Mouse (Mus musculus) cerebellum, adult 11-12 months (tissue): ENCODE data around the gene Man1b1.

Experiments used
- DNase-seq: peaks from one replicate; pipeline ENCODE4 v3.0.0; 2022

Man1b1 gene

GRCm38 (mm10) chr2:25364761-25365090 lies 32.6 kb downstream of the Man1b1 start:
- no peak for DNase-seq

GRCm38 (mm10) chr2:25365091-25365761 lies 33.1 kb downstream of the Man1b1 start, which contains the start of gene Uap1l1:
Uap1l1 (minus strand) TSS chr2:25365682.
- peak; percentile 55 for DNase-seq

- DNase-seq, result no peak
Measured at GRCm38 (mm10) chr2:25369996-25370395, 37.9 kb downstream of the Man1b1 start.

GRCm38 (mm10) chr2:25371764-25372643 lies 39.9 kb downstream of the Man1b1 start, which contains the start of gene Sapcd2:
Sapcd2 (plus strand) TSS chr2:25372321.
- peak; percentile 86 for DNase-seq

GRCm38 (mm10) chr2:25372644-25373391 lies 40.7 kb downstream of the Man1b1 start:
- no peak for DNase-seq

GRCm38 (mm10) chr2:25373431-25373830 lies 41.3 kb downstream of the Man1b1 start:
- no peak for DNase-seq

GRCm38 (mm10) chr2:25376589-25376988 lies 44.5 kb downstream of the Man1b1 start:
- DNase-seq, result no peak

- DNase-seq, result no peak
Measured at GRCm38 (mm10) chr2:25384492-25384891, 52.4 kb downstream of the Man1b1 start.

- no peak for DNase-seq
Measured at GRCm38 (mm10) chr2:25391266-25391665, 59.1 kb downstream of the Man1b1 start.

GRCm38 (mm10) chr2:25394281-25395221 lies 62.4 kb downstream of the Man1b1 start:
- peak; percentile 72 for DNase-seq

- peak; percentile 65 for DNase-seq
Measured at GRCm38 (mm10) chr2:25395721-25396596, 63.8 kb downstream of the Man1b1 start, which contains the start of gene Entpd2. Entpd2 (plus strand) TSS chr2:25395874.

GRCm38 (mm10) chr2:25396597-25396983 lies 64.5 kb downstream of the Man1b1 start:
- DNase-seq, result peak; percentile 85

GRCm38 (mm10) chr2:25397010-25397409 lies 64.9 kb downstream of the Man1b1 start:
- peak; percentile 33 for DNase-seq

GRCm38 (mm10) chr2:25398065-25398464 lies 65.9 kb downstream of the Man1b1 start:
- peak; percentile 46 for DNase-seq

- no peak for DNase-seq
Measured at GRCm38 (mm10) chr2:25399051-25399450, 66.9 kb downstream of the Man1b1 start, which contains the start of gene Npdc1. Npdc1 (plus strand) TSS chr2:25399351.

GRCm38 (mm10) chr2:25400291-25400690 lies 68.2 kb downstream of the Man1b1 start:
- DNase-seq, result no peak

GRCm38 (mm10) chr2:25400764-25401163 lies 68.6 kb downstream of the Man1b1 start:
- peak; percentile 78 for DNase-seq
